Mouse (Mus musculus): ENCODE data around the gene A1cf. TPM values are rescaled to one million over a fixed set of nuclear protein-coding genes. Genes with fewer than 3 reads are reported as not detected.

The A1cf gene
- polyA plus RNA-seq (2015; fragmentation: Nextera tagmentation; extraction: Ambion mirVana) = not detected in 2 replicates

DNA sequence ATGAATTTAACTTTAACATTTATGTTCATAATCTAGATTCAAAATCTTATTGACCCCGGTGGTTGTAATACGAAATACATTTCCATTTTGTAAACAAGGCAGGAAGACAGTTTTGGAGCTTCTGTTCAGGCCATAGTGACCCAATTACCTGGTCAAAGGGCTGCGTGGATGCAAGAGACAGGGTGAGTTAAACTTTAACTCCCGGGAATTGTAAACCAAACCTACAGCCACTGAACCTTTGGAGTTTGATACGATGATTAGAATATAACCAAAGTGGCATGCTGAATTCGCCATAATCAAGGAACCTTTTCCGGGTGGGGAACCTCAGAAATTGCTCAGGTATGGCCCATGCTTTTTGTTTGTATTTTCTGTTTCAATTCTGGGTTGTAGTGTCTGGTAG is at the start of gene A1cf:
Gene A1cf (plus strand): TSS at position 244 of the 400 bp plus-strand sequence.
- no peak for ATAC-seq
- no peaks in the 10 kb centered on the region for H3K27me3 ChIP-seq (replicated peaks; ENCODE audit: control insufficient read depth, insufficient read depth, low read length)
- no peak within 1 kb of the TSS for H3K4me2 ChIP-seq (ENCODE audit: low read length)
- no peak within 1 kb of the TSS for H3K27ac ChIP-seq (ENCODE audit: low read depth, low read length)
- H3K9me3 ChIP-seq (ENCODE audit: control insufficient read depth, low read length) = no peaks in the 10 kb centered on the region
- no peak within 1 kb of the TSS for H3K9ac ChIP-seq (ENCODE audit: low read depth, low read length)
- H3K4me3 ChIP-seq (ENCODE audit: low read length) = no peak within 1 kb of the TSS
- H3K36me3 ChIP-seq (ENCODE audit: control insufficient read depth, insufficient read depth, low read length) = no peaks in the 10 kb centered on the region
- 87% methylated on average over 7 of the region's 7 CpGs for WGBS
- H3K4me1 ChIP-seq (ENCODE audit: control insufficient read depth, insufficient read depth, low read depth, low read length) = no peaks in the 10 kb centered on the region

DNA sequence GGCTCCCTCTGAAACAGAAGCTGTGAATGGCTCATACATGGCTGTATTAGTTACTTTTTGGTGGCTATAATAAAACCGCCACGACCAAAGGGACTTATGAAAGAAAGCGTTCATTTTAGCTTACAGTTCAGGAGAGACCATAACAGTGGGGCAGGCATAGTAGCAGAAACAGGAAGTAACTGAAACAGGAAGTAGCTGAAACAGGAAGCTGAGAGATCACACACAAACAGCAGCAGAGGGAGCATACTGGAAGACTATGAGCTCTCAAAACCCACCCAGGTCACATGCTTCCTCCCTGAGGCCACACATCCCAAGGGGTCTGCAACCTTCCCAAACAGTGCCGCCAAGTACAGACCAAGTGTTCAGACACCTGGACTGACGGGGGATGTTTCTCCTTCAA is 34.3 kb upstream of the A1cf start:
- Histone ChIP-seq H3K27me3 (replicated peaks; ENCODE audit: control insufficient read depth, insufficient read depth, low read length) (no peaks in the 10 kb centered on the region), H3K36me3 (ENCODE audit: control insufficient read depth, insufficient read depth, low read length) (no peaks in the 10 kb centered on the region), H3K9me3 (ENCODE audit: control insufficient read depth, low read length) (no peaks in the 10 kb centered on the region), H3K27ac (ENCODE audit: low read depth, low read length) (no peak overlapping the region), H3K4me1 (ENCODE audit: control insufficient read depth, insufficient read depth, low read depth, low read length) (no peaks in the 10 kb centered on the region), H3K4me2 (ENCODE audit: low read length) (no peak overlapping the region), H3K9ac (ENCODE audit: low read depth, low read length) (no peak overlapping the region), H3K4me3 (ENCODE audit: low read length) (no peak overlapping the region)
- WGBS = 95% methylated on average over 5 of the region's 5 CpGs
- ATAC-seq = no peak

GRCm38 (mm10) chr19:31861909-31862308 is 6.7 kb upstream of the A1cf start:
- Histone ChIP-seq H3K27ac (ENCODE audit: low read depth, low read length) (no peak overlapping the region), H3K4me1 (ENCODE audit: control insufficient read depth, insufficient read depth, low read depth, low read length) (no peaks in the 10 kb centered on the region), H3K4me2 (ENCODE audit: low read length) (no peak overlapping the region), H3K27me3 (replicated peaks; ENCODE audit: control insufficient read depth, insufficient read depth, low read length) (no peaks in the 10 kb centered on the region), H3K9ac (ENCODE audit: low read depth, low read length) (no peak overlapping the region), H3K9me3 (ENCODE audit: control insufficient read depth, low read length) (no peaks in the 10 kb centered on the region), H3K4me3 (ENCODE audit: low read length) (no peak overlapping the region), H3K36me3 (ENCODE audit: control insufficient read depth, insufficient read depth, low read length) (no peaks in the 10 kb centered on the region)
- 70% methylated on average over 3 of the region's 3 CpGs for WGBS
- no peak for ATAC-seq

DNA sequence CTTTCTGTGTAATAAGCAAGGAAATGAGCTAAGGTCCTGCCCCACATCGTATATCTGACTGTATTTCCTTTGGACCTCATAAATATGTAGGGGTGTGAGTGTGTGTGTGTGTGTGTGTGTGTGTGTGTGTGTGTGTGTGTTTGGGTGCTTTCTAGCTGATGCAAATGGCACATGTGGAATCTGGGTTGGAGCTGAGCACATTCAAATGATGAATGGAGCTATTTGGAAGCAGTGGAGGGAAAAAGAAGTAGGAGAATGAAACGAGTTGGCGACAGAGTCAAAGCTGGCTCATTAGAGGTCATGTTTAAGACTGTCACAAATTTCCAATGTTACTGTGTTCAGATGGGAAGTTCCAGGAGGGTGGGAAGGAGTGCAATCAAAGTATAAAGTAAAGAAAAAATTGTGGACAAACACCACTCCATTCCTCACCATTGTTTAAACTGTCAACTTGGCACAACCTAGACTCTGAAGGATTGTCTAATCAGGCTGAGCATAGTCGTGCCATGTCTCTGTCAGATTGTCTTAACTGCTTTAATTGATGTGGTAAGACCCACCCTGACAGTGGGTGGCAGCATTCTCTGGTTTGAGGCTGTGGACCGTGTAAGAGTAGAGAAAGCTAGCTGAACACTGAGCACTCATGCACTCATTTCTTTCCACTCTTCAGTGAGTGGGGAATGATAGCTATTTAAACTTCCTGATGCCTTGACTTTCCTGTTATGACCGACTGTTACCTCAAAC is 5.9 kb upstream of the A1cf start:
- H3K27me3 ChIP-seq (replicated peaks; ENCODE audit: control insufficient read depth, insufficient read depth, low read length) = no peaks in the 10 kb centered on the region
- H3K4me3 ChIP-seq (ENCODE audit: low read length) = no peak overlapping the region
- no peaks in the 10 kb centered on the region for H3K9me3 ChIP-seq (ENCODE audit: control insufficient read depth, low read length)
- ATAC-seq = 0 out of 2 replicates have a peak, but pooled peaks have one; percentile 17
- H3K4me1 ChIP-seq (ENCODE audit: control insufficient read depth, insufficient read depth, low read depth, low read length) = no peaks in the 10 kb centered on the region
- H3K36me3 ChIP-seq (ENCODE audit: control insufficient read depth, insufficient read depth, low read length) = no peaks in the 10 kb centered on the region
- H3K4me2 ChIP-seq (ENCODE audit: low read length) = no peak overlapping the region
- H3K9ac ChIP-seq (ENCODE audit: low read depth, low read length) = no peak overlapping the region
- WGBS = 55% methylated on average over 6 of the region's 6 CpGs
- no peak overlapping the region for H3K27ac ChIP-seq (ENCODE audit: low read depth, low read length)

DNA sequence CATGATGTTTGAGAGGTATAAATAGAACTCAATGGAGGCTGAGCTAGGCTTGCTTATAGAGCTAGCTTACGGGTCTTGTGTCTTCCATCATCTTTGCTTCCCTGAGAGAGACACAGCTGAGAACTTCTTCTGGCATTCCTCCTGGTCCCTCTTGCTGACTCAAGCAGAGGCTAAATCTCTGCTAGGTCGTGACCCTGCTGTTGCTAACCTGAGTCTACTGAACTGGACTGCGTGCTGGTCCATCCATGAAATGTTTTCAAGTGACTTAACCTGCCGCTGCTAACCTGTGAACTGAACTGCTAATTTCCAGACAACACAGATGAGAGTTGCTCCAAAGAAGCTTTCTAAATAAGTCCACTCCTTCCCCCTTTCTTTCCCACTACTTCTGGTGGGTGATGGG is 3.1 kb upstream of the A1cf start:
- Histone ChIP-seq H3K36me3 (ENCODE audit: control insufficient read depth, insufficient read depth, low read length) (no peaks in the 10 kb centered on the region), H3K27ac (ENCODE audit: low read depth, low read length) (no peak overlapping the region), H3K4me2 (ENCODE audit: low read length) (no peak overlapping the region), H3K27me3 (replicated peaks; ENCODE audit: control insufficient read depth, insufficient read depth, low read length) (no peaks in the 10 kb centered on the region), H3K9me3 (ENCODE audit: control insufficient read depth, low read length) (no peaks in the 10 kb centered on the region), H3K9ac (ENCODE audit: low read depth, low read length) (no peak overlapping the region), H3K4me1 (ENCODE audit: control insufficient read depth, insufficient read depth, low read depth, low read length) (no peaks in the 10 kb centered on the region), H3K4me3 (ENCODE audit: low read length) (no peak overlapping the region)
- 85% methylated on average over 4 of the region's 4 CpGs for WGBS
- no peak for ATAC-seq

GRCm38 (mm10) chr19:31868076-31868475 is 488 bp upstream of the A1cf start:
- Histone ChIP-seq H3K27me3 (replicated peaks; ENCODE audit: control insufficient read depth, insufficient read depth, low read length) (no peaks in the 10 kb centered on the region), H3K9me3 (ENCODE audit: control insufficient read depth, low read length) (no peaks in the 10 kb centered on the region), H3K4me1 (ENCODE audit: control insufficient read depth, insufficient read depth, low read depth, low read length) (no peaks in the 10 kb centered on the region), H3K9ac (ENCODE audit: low read depth, low read length) (no peak overlapping the region), H3K36me3 (ENCODE audit: control insufficient read depth, insufficient read depth, low read length) (no peaks in the 10 kb centered on the region), H3K27ac (ENCODE audit: low read depth, low read length) (no peak overlapping the region), H3K4me3 (ENCODE audit: low read length) (no peak overlapping the region), H3K4me2 (ENCODE audit: low read length) (no peak overlapping the region)
- no peak for ATAC-seq
- WGBS = 91% methylated on average over 4 of the region's 4 CpGs

DNA sequence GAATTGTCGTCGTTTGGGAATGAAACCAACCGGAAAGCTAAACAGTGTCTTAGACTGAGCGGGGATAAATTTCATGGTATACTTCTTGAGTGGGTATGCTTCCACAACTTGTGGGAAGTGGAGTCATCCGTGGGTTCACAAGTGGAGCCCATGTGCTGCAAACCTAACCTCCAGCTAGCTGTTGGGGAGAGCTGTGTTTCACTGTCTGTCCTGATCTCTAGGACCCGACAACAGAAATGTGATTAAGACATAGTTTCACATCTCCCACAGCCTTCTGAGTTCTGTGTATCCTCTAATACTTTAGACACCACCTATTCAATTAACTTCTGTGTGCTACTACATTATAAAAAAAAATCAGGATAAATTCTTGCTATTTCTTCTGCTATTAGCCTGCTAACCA is 407 bp downstream of the A1cf start:
- Histone ChIP-seq H3K9me3 (ENCODE audit: control insufficient read depth, low read length) (no peaks in the 10 kb centered on the region), H3K27me3 (replicated peaks; ENCODE audit: control insufficient read depth, insufficient read depth, low read length) (no peaks in the 10 kb centered on the region), H3K9ac (ENCODE audit: low read depth, low read length) (no peak overlapping the region), H3K4me1 (ENCODE audit: control insufficient read depth, insufficient read depth, low read depth, low read length) (no peaks in the 10 kb centered on the region), H3K4me3 (ENCODE audit: low read length) (no peak overlapping the region), H3K4me2 (ENCODE audit: low read length) (no peak overlapping the region), H3K27ac (ENCODE audit: low read depth, low read length) (no peak overlapping the region), H3K36me3 (ENCODE audit: control insufficient read depth, insufficient read depth, low read length) (no peaks in the 10 kb centered on the region)
- WGBS = 93% methylated on average over 6 of the region's 6 CpGs
- no peak for ATAC-seq

DNA sequence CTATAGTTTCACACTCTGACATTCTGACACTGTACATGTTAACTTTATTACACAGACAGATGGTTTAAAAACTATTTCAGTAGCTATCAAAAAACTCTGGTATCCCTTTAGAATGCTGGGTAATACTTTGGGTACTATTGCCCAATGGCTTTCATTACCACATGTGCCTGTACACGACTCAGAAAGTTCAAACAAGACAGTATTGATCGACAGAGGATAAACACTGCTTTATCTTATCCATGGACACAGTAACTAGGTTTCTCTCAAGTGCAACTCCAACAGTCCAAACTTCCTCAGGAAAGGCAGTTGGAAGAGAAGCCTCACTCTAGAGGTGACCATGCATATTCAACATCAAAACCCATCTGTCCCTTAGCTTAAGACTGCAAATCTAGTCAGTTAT is 2.8 kb downstream of the A1cf start:
- H3K27me3 ChIP-seq (replicated peaks; ENCODE audit: control insufficient read depth, insufficient read depth, low read length) = no peaks in the 10 kb centered on the region
- H3K4me3 ChIP-seq (ENCODE audit: low read length) = no peak overlapping the region
- no peak overlapping the region for H3K9ac ChIP-seq (ENCODE audit: low read depth, low read length)
- no peaks in the 10 kb centered on the region for H3K4me1 ChIP-seq (ENCODE audit: control insufficient read depth, insufficient read depth, low read depth, low read length)
- no peak for ATAC-seq
- 85% methylated on average over 2 of the region's 2 CpGs for WGBS
- H3K36me3 ChIP-seq (ENCODE audit: control insufficient read depth, insufficient read depth, low read length) = no peaks in the 10 kb centered on the region
- H3K27ac ChIP-seq (ENCODE audit: low read depth, low read length) = no peak overlapping the region
- no peak overlapping the region for H3K4me2 ChIP-seq (ENCODE audit: low read length)
- H3K9me3 ChIP-seq (ENCODE audit: control insufficient read depth, low read length) = no peaks in the 10 kb centered on the region

DNA sequence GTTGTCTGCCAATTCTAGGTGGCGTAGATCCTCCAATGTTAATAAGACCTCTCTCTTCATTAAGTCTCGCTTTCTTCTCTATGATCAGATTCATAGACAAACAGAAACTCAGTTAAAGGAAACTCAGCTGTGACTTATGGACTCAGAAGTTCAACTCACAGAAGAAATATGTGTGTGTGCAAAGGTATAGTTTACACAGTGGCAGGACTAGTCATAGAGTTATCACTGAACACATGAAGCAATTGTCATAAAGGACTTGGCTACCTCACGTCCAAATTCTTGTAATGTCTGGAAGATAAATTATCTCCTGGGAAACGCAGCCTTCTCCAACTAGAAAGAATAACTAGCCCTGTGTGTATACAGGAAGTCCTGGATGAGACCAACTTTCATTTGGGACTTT is 9.4 kb downstream of the A1cf start:
- H3K4me1 ChIP-seq (ENCODE audit: control insufficient read depth, insufficient read depth, low read depth, low read length) = no peaks in the 10 kb centered on the region
- H3K4me3 ChIP-seq (ENCODE audit: low read length) = no peak overlapping the region
- no peak overlapping the region for H3K9ac ChIP-seq (ENCODE audit: low read depth, low read length)
- H3K27me3 ChIP-seq (replicated peaks; ENCODE audit: control insufficient read depth, insufficient read depth, low read length) = no peaks in the 10 kb centered on the region
- H3K27ac ChIP-seq (ENCODE audit: low read depth, low read length) = no peak overlapping the region
- H3K4me2 ChIP-seq (ENCODE audit: low read length) = no peak overlapping the region
- no peaks in the 10 kb centered on the region for H3K36me3 ChIP-seq (ENCODE audit: control insufficient read depth, insufficient read depth, low read length)
- no peak for ATAC-seq
- H3K9me3 ChIP-seq (ENCODE audit: control insufficient read depth, low read length) = no peaks in the 10 kb centered on the region
- WGBS = 77% methylated on average over 4 of the region's 4 CpGs
